Mouse (Mus musculus): Measurements from ENCODE around the gene Myrfl.

The Myrfl gene

GRCm38 (mm10) chr10:116759816-116760215, 136.9 kb downstream of the Myrfl start:
- in situ Hi-C loops (cut with MseI, MboI): no loop called here

GRCm38 (mm10) chr10:116755881-116756581, 140.7 kb downstream of the Myrfl start:
- in situ Hi-C loops (cut with MseI, MboI): no loop called here

- in situ Hi-C loops (cut with MseI, MboI): no loop called here
These were observed 141.8 kb downstream of the Myrfl start for GRCm38 (mm10) chr10:116754940-116755339.

- in situ Hi-C loops (cut with MseI, MboI): no loop called here
These were observed 145.8 kb downstream of the Myrfl start for GRCm38 (mm10) chr10:116750895-116751294.

GRCm38 (mm10) chr10:116750062-116750461, 146.7 kb downstream of the Myrfl start:
- in situ Hi-C loops (cut with MseI, MboI): no loop called here

- in situ Hi-C loops (cut with MseI, MboI): no loop called here
These were observed 148.0 kb downstream of the Myrfl start for GRCm38 (mm10) chr10:116748681-116749080.

GRCm38 (mm10) chr10:116746281-116747011, 150.3 kb downstream of the Myrfl start:
- in situ Hi-C loops (cut with MseI, MboI): no loop called here

GRCm38 (mm10) chr10:116742696-116743095, 154.0 kb downstream of the Myrfl start:
- in situ Hi-C loops (cut with MseI, MboI): no loop called here

- in situ Hi-C loops (cut with MseI, MboI): no loop called here
These were observed 154.5 kb downstream of the Myrfl start for GRCm38 (mm10) chr10:116742189-116742588.

GRCm38 (mm10) chr10:116741343-116741742, 155.4 kb downstream of the Myrfl start:
- in situ Hi-C loops (cut with MseI, MboI): no loop called here

- in situ Hi-C loops (cut with MseI, MboI): no loop called here
These were observed 156.6 kb downstream of the Myrfl start for GRCm38 (mm10) chr10:116740073-116740472.

- in situ Hi-C loops (cut with MseI, MboI): no loop called here
These were observed 158.2 kb downstream of the Myrfl start for GRCm38 (mm10) chr10:116738533-116738932.

GRCm38 (mm10) chr10:116735607-116736006, 161.1 kb downstream of the Myrfl start:
- in situ Hi-C loops (cut with MseI, MboI): no loop called here

GRCm38 (mm10) chr10:116733651-116734050, 163.1 kb downstream of the Myrfl start:
- in situ Hi-C loops (cut with MseI, MboI): no loop called here

GRCm38 (mm10) chr10:116730033-116730652, 166.6 kb downstream of the Myrfl start:
- in situ Hi-C loops (cut with MseI, MboI): no loop called here

- in situ Hi-C loops (cut with MseI, MboI): no loop called here
These were observed 167.9 kb downstream of the Myrfl start for GRCm38 (mm10) chr10:116728860-116729259.

GRCm38 (mm10) chr10:116727702-116728298, 168.9 kb downstream of the Myrfl start:
- in situ Hi-C loops (cut with MseI, MboI): no loop called here
